Mouse (Mus musculus): ENCODE data around the gene Sept11. TPM values are rescaled to one million over a fixed set of nuclear protein-coding genes. Genes with fewer than 3 reads are reported as not detected.

Gene Sept11
- polyA plus RNA-seq, 1 experiment from 2014 or later, result 266 TPM

DNA sequence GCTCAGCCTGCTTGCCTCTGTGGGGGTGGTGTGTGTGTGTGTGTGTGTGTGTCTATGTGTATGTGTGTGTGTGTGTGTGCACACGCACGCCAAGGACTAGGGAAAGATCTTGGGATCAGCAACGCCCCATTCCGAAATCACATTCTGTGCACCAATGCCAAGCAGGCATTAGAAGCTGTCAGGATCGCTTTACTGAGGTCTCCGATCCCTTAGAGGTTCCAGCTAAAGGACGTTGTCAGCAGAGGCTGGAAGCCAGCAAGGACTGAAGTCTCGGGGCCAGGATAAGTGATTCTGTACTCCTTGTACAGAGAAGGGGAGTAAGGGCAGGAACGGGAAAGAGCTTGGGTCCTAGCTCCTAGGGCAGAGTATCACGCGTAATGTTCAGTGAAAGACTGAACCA lies 61.2 kb downstream of the Sept11 start:
- Histone ChIP-seq H3K9me3 (no peaks in the 10 kb centered on the region), H3K36me3 (peaks cover 49% of the 10 kb centered on the region)
- no peak for ATAC-seq (ENCODE audit: low FRiP score, low read depth)

DNA sequence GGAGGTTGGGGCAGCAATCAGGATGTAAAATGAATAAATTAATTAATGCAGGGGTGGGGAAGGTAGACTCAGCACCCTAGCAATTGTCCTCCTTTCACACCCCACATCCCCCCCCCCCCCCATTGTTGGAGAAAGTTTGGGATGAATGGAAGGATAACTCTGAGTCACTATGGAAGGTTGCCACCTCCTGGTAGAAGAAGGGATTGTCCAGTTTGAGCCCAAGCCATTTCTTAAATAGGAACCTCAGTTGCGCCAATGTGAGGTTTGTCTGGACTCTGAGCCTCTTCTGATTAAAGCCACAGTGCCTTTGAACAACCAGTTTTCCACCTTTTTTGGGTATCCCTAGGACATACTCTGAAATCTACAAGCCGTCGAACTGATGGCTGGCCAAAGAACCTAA lies 70.3 kb downstream of the Sept11 start:
- no peak overlapping the region for H3K27ac ChIP-seq
- H3K9me3 ChIP-seq, result no peaks in the 10 kb centered on the region
- peaks cover 76% of the 10 kb centered on the region for H3K36me3 ChIP-seq
- 85% methylated on average over 3 of the region's 3 CpGs for WGBS
- no peak overlapping the region for H3K9ac ChIP-seq
- H3K4me1 ChIP-seq, result no peaks in the 10 kb centered on the region
- no peaks in the 10 kb centered on the region for H3K27me3 ChIP-seq (replicated peaks)
- no peak overlapping the region for H3K4me3 ChIP-seq
- peak; percentile 32; the same call in 1 of the 2 replicates for ATAC-seq (ENCODE audit: low FRiP score, low read depth)
- no peak overlapping the region for H3K4me2 ChIP-seq (replicated peaks)

More for the DNA sequence above, 61.2 kb downstream of the Sept11 start:
- Histone ChIP-seq H3K4me3 (no peak overlapping the region), H3K9ac (no peak overlapping the region), H3K27ac (no peak overlapping the region), H3K4me1 (peaks cover 21% of the 10 kb centered on the region), H3K4me2 (replicated peaks) (no peak overlapping the region), H3K27me3 (replicated peaks) (no peaks in the 10 kb centered on the region)
- 92% methylated on average over 11 of the region's 11 CpGs for WGBS

DNA sequence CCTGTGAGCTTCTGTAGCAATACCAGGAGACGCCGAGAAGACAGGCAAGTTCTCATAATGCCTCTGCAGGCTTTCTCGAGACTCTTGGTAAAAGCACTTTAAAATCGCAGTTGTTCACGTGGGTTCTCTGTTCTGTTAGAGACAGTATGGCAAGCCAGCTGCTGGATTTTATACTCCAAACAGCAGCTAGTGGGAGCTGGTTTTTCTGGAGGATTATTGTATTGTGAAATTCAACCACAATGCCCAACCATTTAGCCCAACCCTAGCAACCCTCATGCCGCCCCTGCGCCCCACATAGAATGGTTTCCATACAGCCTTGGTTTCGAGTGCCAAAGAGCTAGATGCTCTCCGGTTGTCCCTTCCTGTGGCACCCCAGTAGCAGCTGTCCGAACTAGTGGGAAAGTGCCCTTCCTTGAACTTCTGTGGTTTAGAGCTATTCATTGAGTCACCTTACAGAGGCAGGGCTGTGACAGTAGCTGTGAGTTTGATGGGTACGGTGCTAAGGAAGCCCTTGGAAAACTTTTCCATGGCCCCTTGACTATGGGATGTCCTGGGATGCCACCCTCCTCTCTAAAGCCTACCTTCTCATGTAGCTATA lies 74.8 kb downstream of the Sept11 start:
- WGBS, result 93% methylated on average over 11 of the region's 11 CpGs
- Histone ChIP-seq H3K27me3 (replicated peaks) (no peaks in the 10 kb centered on the region), H3K9ac (no peak overlapping the region), H3K4me1 (no peaks in the 10 kb centered on the region), H3K9me3 (no peaks in the 10 kb centered on the region), H3K4me3 (no peak overlapping the region), H3K4me2 (replicated peaks) (no peak overlapping the region), H3K36me3 (peaks cover 76% of the 10 kb centered on the region), H3K27ac (no peak overlapping the region)
- ATAC-seq (ENCODE audit: low FRiP score, low read depth), result no peak

GRCm38 (mm10) chr5:93168654-93169053 lies 75.4 kb downstream of the Sept11 start:
- no peak overlapping the region for H3K9ac ChIP-seq
- 93% methylated on average over 6 of the region's 6 CpGs for WGBS

DNA sequence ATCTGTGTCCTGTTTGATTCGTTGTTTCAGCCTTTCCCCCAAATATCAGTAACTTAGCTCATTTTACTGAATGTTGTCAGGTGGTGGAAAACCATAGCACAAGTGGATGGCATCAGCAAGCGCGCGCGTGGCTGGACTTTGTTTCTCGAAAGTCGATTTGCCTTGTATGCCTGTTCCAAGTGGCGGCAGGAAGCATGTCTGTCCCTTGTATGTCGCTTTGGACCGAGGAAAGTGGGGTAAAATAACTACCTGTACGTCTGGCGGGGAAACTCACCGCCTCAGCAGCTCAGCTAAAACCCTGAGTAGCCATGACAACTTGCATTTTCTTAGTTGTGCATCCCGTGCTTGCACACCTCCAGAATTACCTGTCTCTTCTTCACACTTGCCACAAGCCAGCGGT lies 78.2 kb downstream of the Sept11 start:
- Histone ChIP-seq H3K9ac (no peak overlapping the region), H3K4me3 (no peak overlapping the region), H3K9me3 (no peaks in the 10 kb centered on the region), H3K4me2 (replicated peaks) (no peak overlapping the region), H3K27ac (no peak overlapping the region), H3K36me3 (peaks cover 60% of the 10 kb centered on the region), H3K4me1 (no peaks in the 10 kb centered on the region), H3K27me3 (replicated peaks) (no peaks in the 10 kb centered on the region)
- 93% methylated on average over 15 of the region's 15 CpGs for WGBS
- ATAC-seq (ENCODE audit: low FRiP score, low read depth), result no peak

More at GRCm38 (mm10) chr5:93168654-93169053, 75.4 kb downstream of the Sept11 start:
- Histone ChIP-seq H3K27ac (no peak overlapping the region), H3K4me3 (no peak overlapping the region), H3K36me3 (peaks cover 73% of the 10 kb centered on the region), H3K4me2 (replicated peaks) (no peak overlapping the region), H3K4me1 (no peaks in the 10 kb centered on the region), H3K9me3 (no peaks in the 10 kb centered on the region), H3K27me3 (replicated peaks) (no peaks in the 10 kb centered on the region)
- ATAC-seq (ENCODE audit: low FRiP score, low read depth), result no peak

- no peak overlapping the region for H3K4me2 ChIP-seq (replicated peaks)
- WGBS, result 91% methylated on average over 6 of the region's 6 CpGs
- H3K9me3 ChIP-seq, result no peaks in the 10 kb centered on the region
- no peak overlapping the region for H3K9ac ChIP-seq
- H3K4me1 ChIP-seq, result no peaks in the 10 kb centered on the region
- H3K36me3 ChIP-seq, result peaks cover 52% of the 10 kb centered on the region
- H3K27me3 ChIP-seq (replicated peaks), result no peaks in the 10 kb centered on the region
- H3K27ac ChIP-seq, result no peak overlapping the region
- no peak for ATAC-seq (ENCODE audit: low FRiP score, low read depth)
- no peak overlapping the region for H3K4me3 ChIP-seq
These were observed 79.3 kb downstream of the Sept11 start for GRCm38 (mm10) chr5:93172536-93172935.

DNA sequence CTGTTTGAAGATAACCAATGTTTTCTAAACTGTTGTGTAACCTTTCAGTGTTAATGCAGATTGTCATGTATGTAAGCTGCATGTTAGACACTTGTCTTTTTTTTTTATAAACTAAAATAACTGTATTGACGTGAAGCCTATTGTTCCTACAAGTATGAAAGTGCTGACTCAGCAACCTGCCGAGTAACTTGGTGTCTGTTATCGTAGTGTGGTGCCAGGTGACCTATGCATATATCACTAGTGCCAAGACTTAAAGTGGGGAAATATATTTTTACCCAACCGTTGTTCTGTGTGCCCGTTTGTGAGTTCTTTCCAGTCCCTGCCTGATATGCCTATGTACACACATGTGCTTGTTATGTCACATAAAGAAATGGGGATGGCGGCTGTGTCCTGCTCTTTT lies 81.4 kb downstream of the Sept11 start:
- no peak for ATAC-seq (ENCODE audit: low FRiP score, low read depth)
- Histone ChIP-seq H3K4me2 (replicated peaks) (no peak overlapping the region), H3K36me3 (peaks cover 40% of the 10 kb centered on the region), H3K27ac (no peak overlapping the region), H3K4me1 (no peaks in the 10 kb centered on the region), H3K9me3 (no peaks in the 10 kb centered on the region), H3K4me3 (no peak overlapping the region), H3K9ac (no peak overlapping the region), H3K27me3 (replicated peaks) (no peaks in the 10 kb centered on the region)
- WGBS, result 88% methylated on average over 6 of the region's 6 CpGs

GRCm38 (mm10) chr5:93178616-93179015 lies 85.4 kb downstream of the Sept11 start:
- Histone ChIP-seq H3K36me3 (peaks cover 37% of the 10 kb centered on the region), H3K9ac (no peak overlapping the region), H3K27ac (no peak overlapping the region), H3K4me1 (no peaks in the 10 kb centered on the region), H3K27me3 (replicated peaks) (no peaks in the 10 kb centered on the region), H3K9me3 (no peaks in the 10 kb centered on the region), H3K4me3 (no peak overlapping the region), H3K4me2 (replicated peaks) (no peak overlapping the region)
- no peak for ATAC-seq (ENCODE audit: low FRiP score, low read depth)
- WGBS, result 89% methylated on average over 6 of the region's 6 CpGs

DNA sequence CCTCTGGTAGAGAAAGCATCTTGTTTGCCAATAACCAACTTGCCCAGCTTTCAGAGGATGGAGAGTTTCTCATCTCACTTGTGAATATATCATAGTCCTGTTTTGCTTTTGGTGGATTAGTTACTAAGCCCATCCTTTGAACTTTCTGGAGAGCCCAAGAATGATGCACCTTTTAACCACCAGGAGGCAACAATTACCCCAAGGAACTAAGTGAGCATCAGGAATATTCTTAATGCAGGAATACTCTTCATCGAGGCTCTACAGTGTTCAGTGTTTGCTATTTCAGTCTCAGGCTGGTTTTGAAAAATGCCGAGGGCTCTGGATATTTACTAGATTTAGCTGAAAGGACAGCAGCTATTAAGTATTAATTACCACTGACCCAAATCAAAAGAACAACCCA lies 87.0 kb downstream of the Sept11 start:
- no peak overlapping the region for H3K4me2 ChIP-seq (replicated peaks)
- H3K36me3 ChIP-seq, result peaks cover 35% of the 10 kb centered on the region
- WGBS, result 86% methylated on average over 2 of the region's 2 CpGs
- no peaks in the 10 kb centered on the region for H3K9me3 ChIP-seq
- no peak overlapping the region for H3K27ac ChIP-seq
- no peak overlapping the region for H3K4me3 ChIP-seq
- no peak overlapping the region for H3K9ac ChIP-seq
- no peaks in the 10 kb centered on the region for H3K27me3 ChIP-seq (replicated peaks)
- no peak for ATAC-seq (ENCODE audit: low FRiP score, low read depth)
- H3K4me1 ChIP-seq, result no peaks in the 10 kb centered on the region

- WGBS, result 86% methylated on average over 6 of the region's 6 CpGs
- Histone ChIP-seq H3K36me3 (peaks cover 53% of the 10 kb centered on the region), H3K27me3 (replicated peaks) (no peaks in the 10 kb centered on the region), H3K4me2 (replicated peaks) (no peak overlapping the region), H3K4me1 (no peaks in the 10 kb centered on the region), H3K9ac (no peak overlapping the region), H3K27ac (no peak overlapping the region), H3K9me3 (no peaks in the 10 kb centered on the region), H3K4me3 (no peak overlapping the region)
- ATAC-seq (ENCODE audit: low FRiP score, low read depth), result no peak
These were observed 90.1 kb downstream of the Sept11 start for GRCm38 (mm10) chr5:93183311-93183710.

- WGBS, result 91% methylated on average over 6 of the region's 6 CpGs
- H3K27ac ChIP-seq, result no peak overlapping the region
- no peak for ATAC-seq (ENCODE audit: low FRiP score, low read depth)
These were observed 91.3 kb downstream of the Sept11 start for GRCm38 (mm10) chr5:93184548-93184947.

GRCm38 (mm10) chr5:93189607-93190006 lies 96.4 kb downstream of the Sept11 start:
- H3K36me3 ChIP-seq, result peaks cover 36% of the 10 kb centered on the region
- 78% methylated on average over 3 of the region's 3 CpGs for WGBS
- no peak overlapping the region for H3K4me3 ChIP-seq
- H3K9ac ChIP-seq, result no peak overlapping the region
- no peak overlapping the region for H3K4me2 ChIP-seq (replicated peaks)
- H3K9me3 ChIP-seq, result no peaks in the 10 kb centered on the region
- no peaks in the 10 kb centered on the region for H3K4me1 ChIP-seq
- H3K27me3 ChIP-seq (replicated peaks), result no peaks in the 10 kb centered on the region
- no peak for ATAC-seq (ENCODE audit: low FRiP score, low read depth)
- no peak overlapping the region for H3K27ac ChIP-seq

More at GRCm38 (mm10) chr5:93184548-93184947, 91.3 kb downstream of the Sept11 start:
- Histone ChIP-seq H3K9me3 (no peaks in the 10 kb centered on the region), H3K27me3 (replicated peaks) (no peaks in the 10 kb centered on the region), H3K4me1 (no peaks in the 10 kb centered on the region), H3K36me3 (peaks cover 56% of the 10 kb centered on the region), H3K4me2 (replicated peaks) (no peak overlapping the region), H3K9ac (no peak overlapping the region), H3K4me3 (no peak overlapping the region)

GRCm38 (mm10) chr5:93190428-93190827 lies 97.2 kb downstream of the Sept11 start:
- H3K9me3 ChIP-seq, result no peaks in the 10 kb centered on the region
- H3K4me3 ChIP-seq, result no peak overlapping the region
- no peak overlapping the region for H3K9ac ChIP-seq
- H3K27ac ChIP-seq, result no peak overlapping the region
- H3K4me1 ChIP-seq, result no peaks in the 10 kb centered on the region
- H3K4me2 ChIP-seq (replicated peaks), result no peak overlapping the region
- H3K27me3 ChIP-seq (replicated peaks), result no peaks in the 10 kb centered on the region
- 94% methylated on average over 5 of the region's 5 CpGs for WGBS
- H3K36me3 ChIP-seq, result peaks cover 31% of the 10 kb centered on the region
- no peak for ATAC-seq (ENCODE audit: low FRiP score, low read depth)
